Mouse (Mus musculus): ENCODE results near the gene Limd1. TPM values are rescaled to one million over a fixed set of nuclear protein-coding genes. Genes with fewer than 3 reads are reported as not detected.
"Not testable (repeated sequence)": the region's sequence is repeated elsewhere in the genome, so short reads cannot be mapped to it uniquely, and the experiment has no call there.

Gene Limd1
- polyA plus RNA-seq (2015; fragmentation: Nextera tagmentation; extraction: Ambion mirVana) = 51.9 and 52.3 TPM in 2 replicates

DNA sequence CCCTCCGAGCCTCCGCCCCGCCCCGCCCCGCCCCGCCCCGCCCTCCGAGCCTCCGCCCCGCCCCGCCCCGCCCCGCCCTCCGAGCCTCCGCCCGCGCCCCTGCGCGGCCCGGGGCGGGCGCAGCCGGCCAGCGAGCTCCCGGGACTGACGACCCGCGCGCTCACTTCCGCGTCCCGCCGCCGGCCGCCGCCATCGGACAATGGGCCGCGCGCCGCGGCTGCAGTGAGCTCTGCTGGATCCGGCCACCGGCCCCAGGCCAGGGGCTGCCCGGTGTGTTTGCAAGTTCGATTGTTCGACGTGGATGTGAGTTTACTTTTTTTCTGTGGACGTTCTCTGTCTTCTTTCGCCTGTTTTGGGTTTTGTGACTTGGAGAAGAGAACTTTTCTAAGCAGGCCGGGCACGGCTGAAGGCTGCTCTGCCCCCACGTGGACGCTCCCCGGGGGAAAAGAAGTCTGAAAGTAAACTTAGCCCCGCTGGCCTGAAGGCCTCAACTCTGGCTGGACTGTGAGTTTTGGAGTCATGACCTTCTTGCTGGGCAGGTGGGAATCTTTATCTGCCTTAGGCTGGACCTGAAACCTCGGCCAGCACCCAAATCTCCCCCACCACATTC, at the start of gene Limd1:
Gene Limd1 (plus strand): TSS at position 121 of the 610 bp plus-strand sequence.
- peak within 1 kb of the TSS; percentile 81 for H3K27ac ChIP-seq
- WGBS = 0% methylated on average over 37 of the region's 57 CpGs
- peaks cover 45% of the 10 kb centered on the region for H3K4me1 ChIP-seq (replicated peaks)
- peak; percentile 92 for ATAC-seq
- no peaks in the 10 kb centered on the region for H3K27me3 ChIP-seq (replicated peaks)
- no peaks in the 10 kb centered on the region for H3K9me3 ChIP-seq
- peak within 1 kb of the TSS; percentile 76 for H3K9ac ChIP-seq
- peak within 1 kb of the TSS; percentile 65 for H3K4me3 ChIP-seq (replicated peaks)
- no peaks in the 10 kb centered on the region for H3K36me3 ChIP-seq
- H3K4me2 ChIP-seq (replicated peaks) = peak within 1 kb of the TSS; percentile 98

DNA sequence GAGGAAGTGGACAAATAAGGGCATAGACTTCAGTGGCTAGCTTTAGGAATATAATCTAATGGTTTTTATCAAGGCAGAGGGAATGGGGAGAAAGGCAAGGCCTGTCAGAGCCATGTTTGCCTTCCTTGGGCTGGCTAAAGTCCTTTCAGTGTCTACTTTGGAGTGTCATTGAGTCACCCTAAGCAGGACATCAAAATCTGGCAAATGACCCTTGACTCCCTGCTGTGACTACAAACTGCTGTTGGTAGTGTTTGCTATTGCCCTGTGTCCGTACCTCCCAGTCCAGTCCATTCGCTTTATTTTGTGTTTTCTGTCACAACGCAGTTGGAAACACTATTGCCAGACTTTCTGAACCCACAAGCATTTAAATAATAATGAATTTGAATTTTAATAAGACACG, 48.6 kb upstream of the Limd1 start:
- Histone ChIP-seq H3K4me3 (replicated peaks) (no peak overlapping the region), H3K4me1 (replicated peaks) (peaks cover 4% of the 10 kb centered on the region; the same call in 1 of the 2 replicates)
- no peak for ATAC-seq

DNA sequence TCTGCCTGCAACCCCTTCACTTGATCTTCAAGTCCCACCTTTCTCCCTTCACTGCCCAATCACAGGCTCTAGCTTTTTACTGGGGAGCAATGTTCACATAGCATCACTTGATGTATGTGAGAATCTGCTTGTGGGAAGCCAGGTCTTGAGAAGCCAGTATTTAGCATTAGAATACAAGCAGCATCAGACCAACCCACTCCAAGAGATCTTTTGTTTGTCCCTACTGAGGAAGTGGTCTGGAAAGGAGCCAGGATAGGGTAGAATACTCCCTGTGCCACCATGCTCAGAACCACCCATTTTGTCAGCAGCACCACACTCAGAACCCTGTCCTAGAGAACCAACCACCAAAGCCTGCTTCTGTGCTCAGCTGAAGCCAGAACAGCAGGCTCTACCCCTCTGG, 47.5 kb upstream of the Limd1 start:
- no peaks in the 10 kb centered on the region for H3K36me3 ChIP-seq
- no peak overlapping the region for H3K9ac ChIP-seq
- no peak for ATAC-seq
- H3K4me3 ChIP-seq (replicated peaks) = no peak overlapping the region
- H3K27me3 ChIP-seq (replicated peaks) = no peaks in the 10 kb centered on the region
- peaks cover 4% of the 10 kb centered on the region; the same call in 1 of the 2 replicates for H3K4me1 ChIP-seq (replicated peaks)
- H3K27ac ChIP-seq = peak overlapping the region; percentile 41; the same call in 1 of the 2 replicates
- H3K4me2 ChIP-seq (replicated peaks) = no peak overlapping the region
- no peaks in the 10 kb centered on the region for H3K9me3 ChIP-seq

More for the DNA sequence above, 48.6 kb upstream of the Limd1 start:
- Histone ChIP-seq H3K9ac (no peak overlapping the region), H3K36me3 (no peaks in the 10 kb centered on the region), H3K27me3 (replicated peaks) (no peaks in the 10 kb centered on the region), H3K9me3 (no peaks in the 10 kb centered on the region), H3K4me2 (replicated peaks) (no peak overlapping the region), H3K27ac (no peak overlapping the region)
- WGBS = 94% methylated on average over 4 of the region's 4 CpGs

DNA sequence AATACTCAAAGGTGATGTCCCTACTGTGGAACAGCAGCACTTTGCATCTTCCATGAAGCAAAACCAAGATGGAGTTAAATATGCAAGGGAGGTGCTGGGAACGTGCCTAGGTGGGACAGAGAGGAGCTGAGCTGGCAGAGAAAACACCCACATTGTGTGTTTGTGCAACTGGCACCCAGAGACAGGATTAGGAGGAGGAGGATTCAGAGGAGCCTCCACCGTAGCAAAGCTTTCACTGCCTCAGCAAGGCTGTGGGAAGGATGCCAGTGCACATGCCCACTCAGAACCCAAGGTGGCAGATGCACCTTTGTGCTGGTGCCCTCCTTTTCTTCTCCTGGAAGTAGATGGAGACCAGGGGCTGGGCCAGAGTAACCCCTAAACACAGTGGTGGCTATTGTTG, 40.3 kb upstream of the Limd1 start:
- no peak for ATAC-seq
- H3K9ac ChIP-seq = no peak overlapping the region
- no peak overlapping the region for H3K27ac ChIP-seq
- no peak overlapping the region for H3K4me3 ChIP-seq (replicated peaks)
- no peaks in the 10 kb centered on the region for H3K9me3 ChIP-seq
- no peak overlapping the region for H3K4me2 ChIP-seq (replicated peaks)
- 0 out of 2 replicates have a peak, but pooled peaks cover 4% of the 10 kb centered on the region for H3K4me1 ChIP-seq (replicated peaks)
- H3K27me3 ChIP-seq (replicated peaks) = no peaks in the 10 kb centered on the region
- H3K36me3 ChIP-seq = peaks cover 13% of the 10 kb centered on the region; the same call in 1 of the 2 replicates
- 78% methylated on average over 2 of the region's 2 CpGs for WGBS

DNA sequence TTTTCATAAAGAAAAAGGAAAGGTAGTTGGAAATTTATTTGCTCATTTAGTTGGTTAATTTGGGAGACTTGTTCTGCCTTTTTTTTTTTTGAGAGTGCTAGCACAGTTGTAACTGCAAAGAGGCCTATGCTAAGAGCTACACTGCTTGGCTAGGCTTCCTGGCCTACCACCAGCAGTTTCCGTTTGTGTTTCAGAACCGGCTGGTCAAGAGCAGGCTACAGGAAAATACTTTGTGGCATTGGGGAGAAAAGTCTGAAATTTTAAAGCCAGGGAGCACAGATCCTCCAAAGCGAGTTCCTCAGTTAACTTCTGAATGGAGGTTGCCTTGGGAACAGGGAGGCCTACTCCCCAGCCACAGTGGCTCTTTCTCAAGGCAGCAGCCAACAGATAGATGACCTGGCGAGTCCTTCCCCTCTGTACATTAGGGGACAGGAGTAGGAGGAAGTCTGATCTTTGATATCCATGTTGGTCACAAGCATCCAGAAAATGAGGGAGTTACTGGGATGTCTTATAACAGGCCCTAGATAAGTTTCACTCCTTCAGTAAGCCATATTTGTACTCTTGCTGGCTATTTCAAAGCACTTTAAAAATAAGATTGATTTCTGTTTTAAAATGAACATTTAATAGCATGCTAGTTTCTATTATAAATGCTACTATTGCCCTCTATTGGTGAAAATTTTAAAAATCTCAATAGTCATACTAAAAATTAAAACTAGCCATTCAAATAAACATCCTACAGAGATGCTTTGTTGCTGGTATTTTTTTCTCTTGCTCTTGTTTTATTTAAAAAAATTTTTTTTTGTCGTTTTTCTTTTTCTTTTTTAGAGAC, 38.1 kb upstream of the Limd1 start:
- ATAC-seq = no peak
- no peak overlapping the region for H3K9ac ChIP-seq
- H3K27ac ChIP-seq = no peak overlapping the region
- no peaks in the 10 kb centered on the region for H3K9me3 ChIP-seq
- no peaks in the 10 kb centered on the region for H3K27me3 ChIP-seq (replicated peaks)
- no peak overlapping the region for H3K4me2 ChIP-seq (replicated peaks)
- no peak overlapping the region for H3K4me3 ChIP-seq (replicated peaks)
- 0 out of 2 replicates have a peak, but pooled peaks cover 4% of the 10 kb centered on the region for H3K4me1 ChIP-seq (replicated peaks)
- 45% methylated on average over 5 of the region's 5 CpGs for WGBS
- peaks cover 13% of the 10 kb centered on the region; the same call in 1 of the 2 replicates for H3K36me3 ChIP-seq

DNA sequence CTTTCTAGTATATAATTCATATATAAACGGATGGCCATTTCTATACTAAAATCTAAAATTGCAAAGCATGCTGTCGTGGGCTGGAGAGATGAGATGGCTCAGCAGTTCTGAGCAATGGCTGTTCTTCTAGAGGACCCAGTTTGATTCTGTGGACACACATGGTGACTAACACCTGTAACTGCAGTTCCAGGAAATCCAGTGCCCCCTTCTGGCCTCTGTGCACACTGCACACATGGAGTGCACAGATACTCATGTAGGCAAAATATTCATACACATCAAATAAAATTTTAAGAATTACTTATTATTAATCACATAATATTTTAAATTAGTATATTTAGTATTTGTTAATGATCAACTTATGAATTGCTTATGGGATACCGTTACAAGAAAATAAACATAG, 31.4 kb upstream of the Limd1 start:
- not testable (repeated sequence) for H3K9me3 ChIP-seq; H3K4me1 ChIP-seq (replicated peaks); H3K9ac ChIP-seq; H3K27me3 ChIP-seq (replicated peaks); H3K27ac ChIP-seq; H3K4me3 ChIP-seq (replicated peaks); H3K36me3 ChIP-seq; H3K4me2 ChIP-seq (replicated peaks); ATAC-seq
- 97% methylated on average over 3 of the region's 3 CpGs for WGBS

DNA sequence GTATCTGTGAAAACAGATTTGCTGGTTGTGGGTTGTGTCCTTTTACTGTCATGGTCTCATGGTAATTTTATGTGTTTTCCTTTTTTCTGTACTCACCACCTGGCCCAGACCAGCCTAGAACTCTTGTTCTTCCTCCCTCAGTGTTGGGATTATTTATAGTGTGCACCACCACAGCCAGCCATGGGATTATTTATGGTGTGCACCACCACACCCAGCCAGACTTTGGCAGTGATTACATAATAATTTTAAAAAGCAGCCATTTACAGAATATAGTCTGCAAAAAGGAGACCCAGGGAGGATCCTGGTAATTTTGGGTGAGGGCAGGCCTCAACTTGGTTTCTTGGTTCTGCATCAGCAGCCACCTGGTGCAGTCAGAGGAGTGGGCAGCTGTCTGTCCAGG, 29.9 kb upstream of the Limd1 start:
- no peak for ATAC-seq
- Histone ChIP-seq H3K9me3 (no peaks in the 10 kb centered on the region), H3K4me1 (replicated peaks) (no peaks in the 10 kb centered on the region), H3K9ac (no peak overlapping the region), H3K4me2 (replicated peaks) (no peak overlapping the region), H3K4me3 (replicated peaks) (no peak overlapping the region), H3K36me3 (no peaks in the 10 kb centered on the region), H3K27ac (no peak overlapping the region), H3K27me3 (replicated peaks) (no peaks in the 10 kb centered on the region)

DNA sequence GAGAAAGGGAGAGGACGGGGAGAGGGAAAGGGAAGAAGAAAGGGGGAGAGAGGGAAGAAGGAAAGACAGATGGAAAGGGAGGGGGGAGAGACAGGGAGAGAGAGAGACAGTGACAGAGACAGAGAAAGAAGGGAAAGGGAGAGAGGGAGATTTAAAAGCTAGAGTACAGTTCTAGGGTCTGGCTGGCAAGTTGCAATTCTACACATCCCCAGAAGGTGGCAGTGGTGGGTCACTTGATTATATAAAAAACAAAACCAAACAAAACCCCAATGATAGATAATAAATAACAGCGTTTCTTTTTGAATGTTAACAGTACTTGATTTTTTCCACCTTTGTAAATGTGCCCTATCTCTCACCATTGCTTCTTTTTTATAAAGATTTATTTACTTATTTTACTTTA, 28.3 kb upstream of the Limd1 start:
- peak; percentile 52; the same call in 1 of the 2 replicates for ATAC-seq
- no peaks in the 10 kb centered on the region for H3K36me3 ChIP-seq
- no peaks in the 10 kb centered on the region for H3K27me3 ChIP-seq (replicated peaks)
- no peak overlapping the region for H3K27ac ChIP-seq
- H3K4me2 ChIP-seq (replicated peaks) = no peak overlapping the region
- H3K4me3 ChIP-seq (replicated peaks) = no peak overlapping the region
- H3K9ac ChIP-seq = no peak overlapping the region
- no peaks in the 10 kb centered on the region for H3K4me1 ChIP-seq (replicated peaks)
- H3K9me3 ChIP-seq = no peaks in the 10 kb centered on the region
- 31% methylated on average over 2 of the region's 2 CpGs for WGBS

DNA sequence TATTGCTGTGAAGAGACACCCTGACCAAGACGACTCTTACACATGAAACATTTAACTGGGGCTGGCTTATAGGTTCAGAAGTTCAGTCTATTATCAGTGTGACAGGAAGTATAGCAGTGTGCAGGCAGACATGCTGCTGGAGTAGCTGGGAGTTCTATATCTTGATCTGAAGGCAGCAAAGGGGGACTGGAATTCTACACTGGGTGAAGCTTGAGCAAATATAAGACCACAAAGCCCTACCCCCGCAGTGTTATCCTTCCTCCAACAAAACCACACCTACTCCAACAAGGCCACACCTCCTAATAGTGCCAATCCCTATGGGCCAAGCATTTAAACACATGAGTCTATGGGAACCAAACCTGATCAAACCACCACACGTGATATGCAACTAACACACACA, 26.7 kb upstream of the Limd1 start:
- Histone ChIP-seq H3K36me3 (no peaks in the 10 kb centered on the region), H3K27me3 (replicated peaks) (no peaks in the 10 kb centered on the region), H3K9ac (no peak overlapping the region), H3K4me1 (replicated peaks) (peaks cover 2% of the 10 kb centered on the region), H3K4me2 (replicated peaks) (no peak overlapping the region), H3K27ac (no peak overlapping the region), H3K4me3 (replicated peaks) (no peak overlapping the region), H3K9me3 (no peaks in the 10 kb centered on the region)
- ATAC-seq = no peak
- 48% methylated on average over 3 of the region's 3 CpGs for WGBS

DNA sequence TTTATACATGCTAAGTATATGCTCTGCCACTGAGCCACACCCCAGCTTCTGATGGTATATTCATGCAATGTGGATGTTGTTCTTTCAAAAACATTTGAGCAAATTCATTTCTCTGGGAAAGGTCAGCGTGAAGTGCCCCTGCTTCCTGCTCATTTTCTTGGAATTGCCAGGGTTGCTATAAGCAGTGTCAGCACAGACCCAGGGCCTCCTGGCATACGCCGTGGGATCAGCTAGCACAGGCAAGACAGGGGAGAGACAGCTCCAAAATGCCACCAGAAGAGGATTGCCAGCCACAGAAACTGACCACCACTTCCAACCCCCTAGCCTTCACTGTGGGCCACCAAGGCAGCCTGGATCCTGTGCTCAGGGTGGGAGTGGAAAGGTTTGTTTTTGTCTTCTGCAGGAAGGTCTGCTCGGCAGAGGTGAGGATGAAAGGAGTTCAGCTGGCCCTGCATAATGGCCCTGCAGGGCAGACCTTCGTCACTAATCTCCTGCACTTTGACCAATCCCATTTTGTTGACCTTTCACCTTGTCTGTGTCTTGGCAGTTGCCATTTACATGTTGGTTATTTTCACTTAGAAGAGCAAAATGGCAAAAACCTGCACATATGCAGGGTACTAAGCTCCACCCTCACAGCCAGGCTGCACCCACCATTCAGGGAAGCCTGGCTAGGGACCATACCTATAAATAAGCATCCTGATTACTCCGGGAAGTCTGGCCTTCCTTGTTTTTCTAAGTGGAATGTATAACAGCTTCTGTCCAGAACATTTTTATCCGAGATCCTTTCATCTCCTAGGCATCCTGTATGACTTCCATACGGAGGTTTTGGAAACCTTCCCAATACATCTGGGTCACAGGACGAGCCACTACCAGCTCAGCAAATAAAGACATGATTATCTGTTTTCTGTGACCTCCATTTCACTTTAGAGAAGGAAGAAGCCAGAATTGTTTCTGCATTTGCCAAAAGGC, 21.6 kb upstream of the Limd1 start:
- Histone ChIP-seq H3K36me3 (no peaks in the 10 kb centered on the region), H3K4me2 (replicated peaks) (no peak overlapping the region), H3K4me1 (replicated peaks) (peaks cover 6% of the 10 kb centered on the region), H3K27ac (peak overlapping the region; percentile 24; the same call in 1 of the 2 replicates), H3K27me3 (replicated peaks) (no peaks in the 10 kb centered on the region), H3K9ac (no peak overlapping the region), H3K9me3 (no peaks in the 10 kb centered on the region), H3K4me3 (replicated peaks) (no peak overlapping the region)
- 51% methylated on average over 9 of the region's 9 CpGs for WGBS
- no peak for ATAC-seq

DNA sequence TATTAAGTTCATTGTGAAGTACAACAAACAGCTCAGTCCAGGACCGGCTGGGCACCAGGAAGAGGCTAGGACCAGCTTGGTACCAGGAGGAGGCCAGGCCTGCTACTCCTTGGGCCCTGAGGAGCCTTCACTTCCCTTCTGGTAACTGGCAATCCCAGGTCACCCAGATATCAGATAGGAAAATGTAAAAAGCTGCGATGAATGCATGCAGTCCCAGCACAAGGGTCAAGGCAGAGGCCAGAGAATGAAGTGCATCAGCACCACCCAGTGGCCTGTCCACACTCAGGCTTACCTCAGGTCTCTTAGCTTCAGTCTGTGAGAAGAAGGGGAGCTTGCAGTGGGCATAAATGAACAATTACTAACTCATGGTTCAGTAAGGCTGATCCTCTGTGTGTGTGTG, 20.9 kb upstream of the Limd1 start:
- no peak overlapping the region for H3K27ac ChIP-seq
- peaks cover 6% of the 10 kb centered on the region for H3K4me1 ChIP-seq (replicated peaks)
- H3K27me3 ChIP-seq (replicated peaks) = no peaks in the 10 kb centered on the region
- 46% methylated on average over 2 of the region's 2 CpGs for WGBS
- H3K4me2 ChIP-seq (replicated peaks) = no peak overlapping the region
- no peak overlapping the region for H3K4me3 ChIP-seq (replicated peaks)
- no peak for ATAC-seq
- no peak overlapping the region for H3K9ac ChIP-seq
- no peaks in the 10 kb centered on the region for H3K9me3 ChIP-seq
- H3K36me3 ChIP-seq = no peaks in the 10 kb centered on the region

DNA sequence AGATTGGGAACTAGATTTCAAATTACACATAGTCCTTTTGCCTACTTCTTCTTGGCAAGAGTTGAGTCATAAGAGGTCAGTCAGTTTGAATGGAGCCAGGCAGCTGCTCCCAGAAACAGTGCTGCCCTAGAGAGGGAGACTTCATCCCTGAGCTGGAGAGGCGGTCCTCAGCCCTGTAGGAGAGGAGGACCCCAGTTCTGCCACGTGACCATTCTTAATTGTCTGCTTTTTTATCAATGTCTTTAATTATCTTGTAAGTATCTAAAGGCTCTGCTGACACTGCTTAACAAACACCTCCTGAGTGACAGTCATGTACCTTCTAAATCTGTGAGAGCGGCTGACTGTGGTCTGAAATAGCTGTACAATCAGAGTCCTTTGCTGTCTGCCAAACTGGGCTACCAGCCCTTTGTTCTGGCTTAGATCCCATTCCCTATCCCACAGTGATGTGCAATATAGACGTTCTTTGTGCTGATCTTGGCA, 11.3 kb upstream of the Limd1 start:
- H3K9me3 ChIP-seq = no peaks in the 10 kb centered on the region
- no peaks in the 10 kb centered on the region for H3K27me3 ChIP-seq (replicated peaks)
- H3K4me3 ChIP-seq (replicated peaks) = no peak overlapping the region
- no peak overlapping the region for H3K9ac ChIP-seq
- H3K27ac ChIP-seq = no peak overlapping the region
- 77% methylated on average over 4 of the region's 4 CpGs for WGBS
- H3K4me1 ChIP-seq (replicated peaks) = no peaks in the 10 kb centered on the region
- no peak overlapping the region for H3K4me2 ChIP-seq (replicated peaks)
- no peaks in the 10 kb centered on the region for H3K36me3 ChIP-seq
- ATAC-seq = no peak
